Mouse (Mus musculus): ENCODE data around the gene Usp17le.
"Not testable (repeated sequence)": the region's sequence is repeated elsewhere in the genome, so short reads cannot be mapped to it uniquely, and the experiment has no call there.

Gene Usp17le

DNA sequence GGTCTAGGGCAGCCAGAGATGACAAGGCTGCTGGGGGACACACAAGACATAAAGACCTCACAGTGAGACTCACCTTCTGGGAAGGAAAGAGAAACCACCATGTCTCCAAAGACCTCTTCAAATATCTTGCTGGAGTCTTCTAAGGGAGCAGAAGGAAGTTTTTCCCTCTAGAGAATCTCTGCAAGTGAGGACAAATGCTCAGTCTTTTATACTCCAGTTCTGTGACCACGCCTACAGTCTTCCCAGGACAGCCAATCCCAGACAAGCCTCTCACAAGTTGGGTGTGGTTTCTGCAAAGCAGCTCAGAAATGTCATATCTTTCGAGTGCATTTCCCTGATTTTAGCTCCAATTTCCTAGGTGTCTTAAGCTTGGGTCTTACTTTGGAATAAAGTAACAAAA is at the start of gene Usp17le:
Gene Usp17le, minus strand, starts transcription at position 101 of the 400 bp plus-strand sequence.
- in situ Hi-C loops (cut with MboI; ENCODE audit: low pct_unique_long_range_greater_than_20kb in 1 of 2, low sequenced_read_pairs in 2 of 2, unreplicated experiment in 1 of 2) = not testable (repeated sequence)

DNA sequence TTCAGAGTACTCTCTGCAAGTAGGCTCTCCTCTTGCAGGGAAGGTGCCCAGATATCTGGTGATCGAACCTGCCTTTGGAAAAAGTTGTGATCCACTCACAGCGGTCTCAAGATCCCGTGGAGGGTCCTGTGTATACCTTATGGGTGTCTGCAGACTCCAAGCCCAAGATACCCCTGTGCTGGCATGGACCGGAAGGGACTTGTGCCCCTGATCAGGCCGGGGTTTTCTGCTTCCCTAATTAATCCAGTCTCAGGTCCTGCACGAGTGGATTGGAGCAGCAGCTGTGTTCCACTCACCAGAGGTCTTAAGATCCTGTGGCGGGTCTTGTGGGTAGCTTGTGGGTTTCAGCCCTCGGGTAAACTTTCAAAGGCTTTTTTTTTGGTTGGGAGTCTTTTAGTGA is 33.1 kb upstream of the Usp17le start:
- in situ Hi-C loops (cut with MboI; ENCODE audit: low pct_unique_long_range_greater_than_20kb in 1 of 2, low sequenced_read_pairs in 2 of 2, unreplicated experiment in 1 of 2) = not testable (repeated sequence)

DNA sequence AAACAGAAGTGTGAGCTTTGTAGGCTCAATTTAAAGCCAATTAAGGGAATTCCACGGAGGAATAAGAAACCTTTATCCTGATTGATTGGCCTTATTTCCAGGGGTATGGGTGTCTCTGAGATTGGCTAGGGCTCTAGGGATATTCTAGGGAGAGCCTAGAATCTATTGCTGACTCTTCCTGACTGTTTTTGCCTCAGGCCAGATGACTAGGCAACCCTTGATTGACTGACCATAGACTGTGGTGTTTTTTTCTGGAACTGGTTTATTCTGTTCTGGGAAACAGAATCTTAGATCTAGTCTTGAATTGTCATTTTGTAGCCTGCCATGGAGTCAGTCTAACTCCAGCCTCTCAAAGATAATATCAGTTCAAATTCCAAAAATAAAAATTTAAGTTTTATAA is 13.5 kb upstream of the Usp17le start:
- in situ Hi-C loops (cut with MboI; ENCODE audit: low pct_unique_long_range_greater_than_20kb in 1 of 2, low sequenced_read_pairs in 2 of 2, unreplicated experiment in 1 of 2) = no loop called here

Measured in mouse embryonic stem cell (cell line).